Mouse (Mus musculus): ENCODE measurements around the gene Nmrk1.
A peak's percentile ranks its signal among the peaks of the same experiment; 100 is the strongest.

Gene Nmrk1

DNA sequence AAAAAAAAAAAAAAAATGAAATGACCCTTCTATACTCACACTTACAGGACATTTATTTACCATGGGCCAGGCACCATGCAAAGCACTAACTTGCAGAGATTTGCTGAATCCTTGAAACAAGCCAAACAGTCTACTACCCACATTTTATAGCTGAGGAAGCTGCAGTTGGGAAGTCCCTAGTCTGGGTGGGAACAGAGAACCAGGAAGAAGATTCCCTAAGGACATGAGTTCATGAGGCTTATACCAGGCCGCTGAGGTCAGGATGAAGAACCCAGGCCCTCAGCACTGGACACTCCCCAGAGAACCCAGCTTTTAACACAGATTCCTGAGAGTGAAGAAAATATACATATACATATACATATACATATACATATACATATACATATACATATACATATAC is 14.2 kb upstream of the Nmrk1 start:
- no peak for DNase-seq (ENCODE audit: low spot score)

DNA sequence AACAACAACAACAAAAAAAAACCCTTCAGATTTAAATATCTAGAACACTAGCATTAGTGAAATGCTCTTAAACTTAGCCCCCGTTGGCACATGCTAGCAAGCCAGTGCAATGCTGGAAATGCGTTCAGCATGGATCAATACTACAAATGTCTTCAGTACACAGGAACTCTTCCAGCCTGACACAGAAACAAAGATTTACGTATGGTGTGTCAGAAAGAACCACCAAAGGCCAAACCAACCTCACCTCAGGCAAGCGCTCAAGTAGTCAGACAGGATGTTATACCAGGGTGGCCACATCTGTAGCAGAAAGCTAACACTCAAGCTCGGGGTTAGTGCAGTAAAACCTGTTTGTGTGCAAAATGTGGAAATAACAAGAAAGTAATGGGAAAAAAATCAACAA is 12.7 kb upstream of the Nmrk1 start:
- DNase-seq (ENCODE audit: low spot score) = no peak

DNA sequence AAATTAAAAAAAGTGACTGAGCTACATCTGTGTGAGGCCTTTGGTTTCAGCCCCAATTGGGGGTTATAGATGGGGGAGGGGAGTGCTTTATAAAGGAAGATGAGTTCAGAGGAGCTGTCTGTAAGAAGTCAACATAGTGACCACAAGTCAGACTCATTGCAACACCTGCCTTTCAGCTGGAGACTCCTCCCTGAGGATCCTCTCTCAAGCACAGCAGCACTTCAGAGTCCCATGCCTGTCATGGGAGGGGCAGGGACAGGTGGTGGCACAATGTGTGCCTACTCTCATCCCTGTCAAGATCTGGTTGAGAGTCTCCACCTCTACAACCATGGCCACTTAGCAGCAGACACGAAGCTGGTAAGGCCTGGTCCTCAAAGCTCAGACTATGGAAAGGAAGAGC is 12.1 kb upstream of the Nmrk1 start:
- no peak for DNase-seq (ENCODE audit: low spot score)

DNA sequence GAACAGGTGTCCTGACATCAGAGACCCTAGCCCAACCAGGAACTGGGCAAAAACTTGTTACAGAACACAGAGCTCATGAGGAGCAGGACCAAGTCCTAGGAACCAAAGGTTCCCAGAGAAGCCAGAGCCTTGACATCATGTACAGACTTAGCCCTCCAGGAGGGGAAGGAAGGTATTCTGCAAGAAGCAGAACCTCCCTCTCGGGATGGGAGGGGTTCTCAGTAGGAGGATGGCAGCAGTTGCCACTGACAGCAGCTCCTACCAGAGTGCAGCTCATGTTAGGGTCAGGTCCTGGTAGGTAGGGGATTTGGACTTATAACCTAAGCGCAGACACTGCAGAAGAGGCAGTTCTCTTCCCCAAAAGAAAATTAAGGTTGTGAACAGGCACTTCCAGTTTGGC is 7.9 kb upstream of the Nmrk1 start:
- no peak for DNase-seq (ENCODE audit: low spot score)

DNA sequence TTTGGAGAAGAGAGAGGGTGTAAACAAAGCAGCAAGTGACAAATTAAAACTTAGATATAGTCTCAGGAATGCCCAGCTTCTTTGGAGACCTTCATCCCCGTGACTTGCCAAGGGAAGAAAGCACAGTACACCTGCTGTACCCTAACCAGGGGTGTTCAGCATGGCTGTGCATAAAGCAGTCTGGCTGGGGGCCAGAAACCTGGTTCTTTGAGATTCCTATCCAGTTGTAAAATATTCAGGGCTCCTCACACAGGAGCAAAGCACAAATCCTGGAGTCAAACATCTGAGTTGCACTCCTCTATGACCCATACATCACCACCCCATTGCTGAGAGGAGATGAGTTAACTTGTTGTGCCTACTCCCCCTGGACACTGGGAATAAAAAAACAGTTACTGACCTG is 2.2 kb upstream of the Nmrk1 start:
- no peak for DNase-seq (ENCODE audit: low spot score)

DNA sequence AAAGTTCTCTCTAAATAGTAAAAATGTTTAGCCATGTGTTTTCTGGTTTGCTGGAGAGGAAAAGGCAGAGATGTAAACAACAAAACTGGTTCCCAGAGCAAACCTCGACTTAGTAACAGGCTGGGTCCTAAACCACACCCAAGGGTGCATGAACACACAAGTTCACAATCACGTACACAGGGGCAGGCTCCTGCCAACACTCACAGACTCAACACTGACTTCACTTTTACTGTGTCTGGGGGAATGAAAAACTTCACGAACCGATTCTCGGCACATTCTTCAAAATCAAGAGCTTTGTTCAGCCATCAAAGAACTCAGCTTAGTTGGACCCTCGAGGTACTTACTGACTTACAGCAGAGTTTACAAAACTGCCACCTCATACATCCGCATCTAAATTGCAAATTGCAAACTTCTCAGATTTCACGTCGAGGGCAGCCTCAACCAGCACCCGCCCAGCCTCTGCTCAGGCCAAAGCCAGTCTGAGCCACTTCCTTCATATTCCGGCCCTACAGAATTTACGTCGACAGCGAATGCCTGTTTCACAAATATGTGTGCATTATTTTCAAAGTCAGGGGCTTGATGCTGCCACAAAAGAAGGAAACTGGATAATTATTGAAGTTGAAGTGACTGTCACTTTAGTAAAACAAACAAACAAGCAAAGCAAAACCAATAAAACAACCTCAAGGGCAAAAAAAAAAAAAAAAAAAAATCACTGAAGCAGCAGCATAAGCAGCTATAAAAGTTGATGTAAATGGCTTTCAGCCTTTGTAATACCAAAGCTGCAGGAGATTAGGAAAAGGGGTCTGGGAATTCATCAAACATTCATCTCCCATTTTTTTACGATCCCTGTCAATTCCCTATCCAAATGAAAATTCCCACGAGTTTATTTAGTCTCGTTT is 1.3 kb upstream of the Nmrk1 start:
- no peak for DNase-seq (ENCODE audit: low spot score)

DNA sequence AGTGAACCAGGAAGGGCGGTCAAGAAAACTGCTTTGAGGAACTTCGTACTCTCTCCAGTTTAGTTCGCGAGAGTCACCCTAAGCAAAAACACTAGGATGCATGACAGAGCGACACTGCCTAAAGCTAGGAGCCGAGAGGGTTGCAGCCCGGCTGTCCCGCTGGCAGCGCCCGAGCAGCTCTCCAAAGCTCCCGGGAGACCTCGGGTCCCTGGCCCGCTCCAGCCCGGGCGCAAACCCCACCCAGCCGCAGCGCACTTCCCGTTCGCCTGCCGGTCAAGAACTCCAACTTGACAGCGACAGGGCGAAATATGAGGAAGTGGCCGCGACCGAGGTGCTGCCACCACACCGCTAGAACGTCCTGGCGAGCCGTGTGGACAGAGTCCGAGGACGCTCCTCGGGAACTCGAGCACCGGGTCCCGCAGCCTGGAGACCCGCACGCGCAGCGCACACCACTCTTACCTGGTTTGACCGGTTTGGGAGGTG is 548 bp upstream of the Nmrk1 start:
- peak; percentile 80 for DNase-seq (ENCODE audit: low spot score)

DNA sequence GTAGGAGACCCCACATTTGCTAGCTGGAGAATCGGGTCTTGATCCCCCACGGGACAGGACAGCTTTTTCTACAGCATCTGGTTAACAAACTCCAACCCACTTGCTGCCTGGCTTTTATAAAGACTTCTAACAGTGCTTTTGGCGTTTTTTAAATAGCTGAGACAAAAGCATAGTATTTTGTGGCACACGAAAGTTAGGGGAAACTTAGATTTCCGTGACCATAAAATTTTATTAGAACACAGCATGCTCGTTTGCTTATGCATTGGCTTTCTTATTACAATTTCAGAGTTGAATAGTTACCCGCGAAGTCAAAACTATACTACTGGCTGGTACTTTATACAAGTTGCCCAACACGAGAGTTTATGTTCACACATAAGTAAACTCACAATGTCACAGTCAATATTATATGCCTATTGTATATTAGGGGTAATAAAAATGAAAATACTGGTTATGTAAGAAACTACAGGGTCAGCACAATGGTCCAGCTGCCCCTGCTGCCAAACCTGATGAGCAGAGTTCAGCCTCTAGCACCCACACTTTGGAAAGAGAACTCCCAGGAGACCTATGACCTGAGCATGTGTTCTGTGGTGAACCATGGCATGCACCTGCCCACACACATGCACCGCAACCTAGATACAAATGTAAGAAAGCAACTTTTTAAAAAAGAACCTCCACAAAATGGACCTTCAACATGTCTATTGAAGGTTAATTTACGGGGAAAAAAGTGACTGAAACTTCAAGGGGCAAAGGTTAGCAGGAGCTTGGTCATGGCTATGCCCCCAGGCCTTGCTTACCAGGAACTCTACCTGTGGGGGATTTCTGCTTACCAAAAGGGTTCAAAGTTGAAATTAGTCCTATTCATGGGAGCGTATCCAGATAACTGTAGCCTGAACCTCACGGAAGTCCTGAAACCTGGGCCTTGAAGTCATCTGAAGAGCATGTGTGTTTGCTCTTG is 758 bp downstream of the Nmrk1 start:
- DNase-seq (ENCODE audit: low spot score) = no peak

DNA sequence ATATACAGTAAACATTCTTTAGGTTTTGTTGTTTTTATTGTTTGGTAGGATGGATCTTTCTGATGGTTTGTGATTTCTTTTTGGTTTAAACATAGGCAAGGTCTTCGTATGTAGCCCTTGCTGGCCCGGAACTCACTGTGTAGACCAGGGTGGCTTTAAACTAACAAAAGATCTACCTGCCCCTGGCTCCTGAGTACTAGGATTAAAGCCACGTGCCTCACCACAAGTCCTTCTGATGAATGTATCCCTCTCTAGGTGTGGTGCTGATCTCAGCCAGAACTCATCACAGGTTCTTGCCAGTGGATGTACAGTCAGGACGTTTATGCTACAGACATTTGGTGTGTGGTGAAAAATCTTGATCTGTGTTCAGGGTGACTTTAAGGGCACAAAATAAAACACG is 6.2 kb downstream of the Nmrk1 start:
- no peak for DNase-seq (ENCODE audit: low spot score)

DNA sequence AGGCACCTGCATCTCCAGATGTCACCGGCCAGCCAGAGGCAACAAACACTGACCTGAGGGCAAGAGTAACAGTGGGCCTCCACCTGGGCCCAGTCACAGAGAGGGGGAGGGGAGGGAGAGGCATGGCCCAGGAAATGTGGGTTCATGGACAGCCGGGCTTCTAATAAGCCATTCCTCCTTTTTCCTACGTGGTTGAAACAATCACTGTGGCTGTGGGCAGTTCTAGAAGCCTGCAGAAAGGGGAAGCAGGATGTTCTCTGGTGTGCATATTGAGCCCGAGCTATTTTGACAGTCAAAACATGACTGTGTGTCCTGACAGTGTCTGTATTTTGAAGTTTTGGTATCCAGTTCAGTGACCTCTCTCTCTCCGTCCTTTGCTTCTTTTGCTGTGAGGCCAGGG is 7.2 kb downstream of the Nmrk1 start:
- DNase-seq (ENCODE audit: low spot score) = no peak

DNA sequence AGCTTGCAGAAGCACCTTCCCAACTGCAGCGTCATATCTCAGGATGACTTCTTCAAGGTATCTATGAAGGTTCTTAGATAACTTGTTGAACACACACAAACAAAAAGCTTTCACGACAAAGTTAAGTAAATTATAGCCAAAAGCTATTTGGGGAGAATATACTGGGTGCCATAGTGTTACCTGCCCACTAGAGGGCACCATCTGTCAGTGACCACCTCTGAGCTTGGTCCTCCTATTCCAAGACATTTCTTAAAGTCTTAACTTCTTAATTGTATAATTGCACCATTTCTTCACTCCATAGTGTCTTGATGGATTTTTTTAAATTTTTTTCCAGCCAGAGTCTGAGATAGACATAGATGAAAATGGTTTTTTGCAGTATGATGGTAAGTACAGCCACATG is 7.8 kb downstream of the Nmrk1 start:
- no peak for DNase-seq (ENCODE audit: low spot score)

DNA sequence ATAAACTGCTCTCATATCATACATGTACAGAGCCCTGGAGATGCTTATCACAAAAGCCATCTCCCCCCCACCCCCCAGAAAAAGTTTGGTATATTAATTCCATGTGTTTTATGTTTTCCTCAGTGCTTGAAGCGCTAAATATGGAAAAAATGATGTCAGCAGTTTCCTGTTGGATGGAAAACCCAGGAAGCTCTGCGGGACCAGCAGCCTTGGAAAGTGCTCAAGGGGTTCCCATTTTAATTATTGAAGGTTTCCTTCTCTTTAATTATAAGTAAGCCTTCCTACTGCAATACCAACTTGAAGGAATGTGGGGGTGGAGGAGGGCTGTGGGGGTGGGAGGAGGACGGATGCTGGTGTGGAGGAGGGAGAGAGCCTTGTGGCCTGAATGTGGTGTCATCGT is 9.3 kb downstream of the Nmrk1 start:
- no peak for DNase-seq (ENCODE audit: low spot score)

DNA sequence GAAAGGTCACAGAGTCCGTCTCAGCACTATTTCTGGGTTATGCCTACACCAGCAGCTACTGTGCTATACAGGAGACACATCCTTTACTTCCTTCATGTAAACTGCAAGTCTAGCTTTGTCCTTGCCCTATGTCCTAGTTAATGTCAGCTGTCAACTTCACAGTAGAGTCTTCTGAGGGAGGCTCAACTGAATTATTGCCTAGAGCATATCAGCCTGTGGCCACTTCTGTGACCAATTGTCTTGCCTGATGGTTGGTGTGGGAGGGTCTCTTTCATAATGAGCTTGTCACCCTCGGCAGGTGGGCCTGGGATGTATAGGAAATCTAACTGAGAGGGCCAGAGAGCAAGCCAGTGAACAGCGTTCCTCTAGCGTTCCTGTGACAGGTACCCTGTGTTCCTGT is 11.7 kb downstream of the Nmrk1 start:
- DNase-seq (ENCODE audit: low spot score) = no peak

DNA sequence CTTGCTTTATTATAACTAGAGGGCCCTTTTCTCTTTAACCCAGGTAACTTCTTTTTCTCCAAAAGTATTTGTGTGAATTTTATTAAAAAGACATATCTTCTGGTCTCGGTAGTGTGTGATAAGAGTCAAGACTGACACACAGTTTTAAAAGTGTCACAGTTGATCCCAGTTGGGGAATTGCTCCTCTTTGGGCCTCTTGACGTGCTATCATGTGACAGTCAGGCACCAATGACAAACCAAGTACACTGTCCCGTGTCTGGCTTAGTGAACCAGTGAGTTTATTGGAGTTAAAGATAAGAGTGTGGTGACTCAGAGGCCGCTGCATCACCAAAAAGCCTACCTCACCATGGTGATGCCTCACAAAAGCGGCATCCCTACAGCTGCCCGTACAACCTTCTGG is 12.3 kb downstream of the Nmrk1 start:
- DNase-seq (ENCODE audit: low spot score) = no peak

DNA sequence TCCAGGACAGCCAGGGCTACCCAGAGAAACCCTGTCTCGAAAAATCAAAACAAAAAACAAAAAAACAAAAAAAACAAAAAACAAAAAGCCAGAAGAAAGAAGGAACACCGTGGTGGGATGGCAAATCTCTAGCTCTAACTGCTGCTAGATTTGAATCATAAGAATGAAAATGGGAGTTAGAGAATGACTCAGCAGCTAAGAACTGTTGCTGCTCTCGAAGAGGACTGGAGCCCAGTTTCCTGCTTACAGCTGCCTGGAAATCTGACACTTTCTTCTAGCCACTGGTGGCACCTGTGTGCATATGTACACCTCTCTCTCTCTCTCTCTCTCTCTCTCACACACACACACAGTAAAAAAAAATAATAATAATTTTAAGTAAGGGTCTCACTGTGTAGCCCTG is 14.6 kb downstream of the Nmrk1 start:
- DNase-seq (ENCODE audit: low spot score) = no peak

DNA sequence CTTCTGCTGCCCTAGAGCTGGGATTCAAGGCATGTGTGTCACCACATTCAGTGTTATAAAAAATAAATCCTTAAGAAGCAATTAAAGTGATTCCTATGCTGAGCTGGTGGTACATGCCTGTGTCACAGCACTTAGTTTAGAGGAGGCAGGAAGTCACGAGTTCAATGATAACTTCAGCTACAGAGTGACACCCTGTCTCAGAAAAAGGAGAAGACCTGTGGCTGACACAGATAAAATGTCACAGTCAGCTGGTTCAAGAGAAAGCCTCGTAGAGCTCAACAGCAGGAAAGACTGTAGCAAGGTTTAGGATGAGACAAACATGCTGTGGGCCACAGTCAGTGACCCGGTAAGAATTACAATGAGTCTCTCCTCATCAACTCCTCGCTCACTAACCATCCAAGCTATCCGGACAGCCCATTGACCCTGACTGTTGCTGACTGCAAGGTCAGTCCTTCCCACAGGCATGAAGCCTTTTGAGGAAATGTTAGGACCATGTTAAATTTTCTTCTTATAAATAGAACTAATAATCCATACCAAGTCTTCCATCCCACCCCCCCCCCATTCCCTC is 15.2 kb downstream of the Nmrk1 start:
- no peak for DNase-seq (ENCODE audit: low spot score)

DNA sequence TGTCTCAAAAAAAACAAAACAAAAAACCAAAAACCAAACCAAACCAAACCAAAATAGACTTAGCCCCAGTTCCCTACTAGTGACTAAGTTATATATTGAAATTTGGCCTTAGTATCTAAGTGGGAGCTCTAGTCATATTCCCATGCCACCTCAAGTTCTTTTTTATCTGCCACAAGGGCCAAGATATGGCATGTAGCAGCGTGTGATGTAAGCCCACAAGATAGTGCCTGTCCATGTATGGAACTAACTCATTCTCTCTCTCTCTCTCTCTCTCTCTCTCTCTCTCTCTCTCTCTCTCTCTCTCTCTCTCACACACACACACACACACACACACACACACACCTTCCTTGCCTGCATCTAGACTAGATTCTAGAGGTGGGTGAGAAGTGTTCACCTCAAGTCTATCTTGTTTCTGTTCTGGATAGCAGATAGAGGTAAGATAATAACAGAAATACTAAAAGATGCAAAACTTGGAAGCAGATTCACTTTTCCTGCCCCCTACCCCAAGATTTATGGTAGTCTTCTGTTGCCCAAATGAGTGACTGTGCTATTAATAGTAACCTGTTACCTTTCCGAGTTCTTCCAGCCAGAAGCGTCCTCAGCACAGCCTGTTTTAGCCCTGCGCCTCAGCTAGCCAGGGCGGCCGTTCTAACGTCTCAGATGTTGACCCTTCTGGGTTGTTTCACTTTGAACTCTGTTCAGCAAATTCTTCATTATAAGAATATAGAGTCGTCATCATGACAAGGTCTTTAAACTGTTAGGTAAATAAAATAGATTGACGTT is 16.2 kb downstream of the Nmrk1 start:
- DNase-seq (ENCODE audit: low spot score) = no peak

DNA sequence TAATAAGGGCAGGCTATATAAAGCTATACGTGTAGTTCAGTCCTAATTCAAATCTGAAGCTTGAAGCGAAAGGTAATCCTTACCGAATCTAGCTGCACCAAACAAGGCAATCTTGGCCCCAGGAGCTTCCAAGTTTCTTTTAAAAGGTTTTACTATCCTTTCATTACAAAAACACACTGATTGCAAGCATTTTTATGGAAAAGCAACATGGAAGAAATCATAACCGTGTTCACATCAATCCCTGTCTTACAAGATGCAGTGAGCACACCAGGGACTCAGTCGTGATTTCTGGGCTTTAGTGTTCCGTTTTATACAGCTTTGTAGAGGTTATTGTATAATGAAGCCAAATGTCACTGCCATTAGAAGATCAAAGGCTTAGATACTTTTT is 16.8 kb downstream of the Nmrk1 start:
- no peak for DNase-seq (ENCODE audit: low spot score)

DNA sequence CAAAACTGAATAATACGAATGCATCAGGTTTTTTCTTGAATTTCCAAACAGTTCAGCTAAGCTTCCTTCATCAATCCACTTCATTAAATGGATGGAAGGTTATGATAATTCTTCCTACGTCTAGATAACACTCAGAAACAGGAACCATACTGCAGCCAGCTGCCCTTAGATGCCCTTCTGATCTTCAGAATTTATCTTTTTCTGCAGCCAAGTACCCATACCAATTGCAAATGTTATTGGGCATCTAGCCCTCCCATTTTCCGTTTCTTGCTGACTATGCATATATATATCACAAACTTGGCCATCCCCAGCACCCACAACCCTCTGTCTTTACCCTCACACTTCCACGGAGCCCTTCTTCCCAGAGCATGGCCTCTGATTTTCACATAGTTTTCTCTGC is 18.2 kb downstream of the Nmrk1 start:
- no peak for DNase-seq (ENCODE audit: low spot score)

DNA sequence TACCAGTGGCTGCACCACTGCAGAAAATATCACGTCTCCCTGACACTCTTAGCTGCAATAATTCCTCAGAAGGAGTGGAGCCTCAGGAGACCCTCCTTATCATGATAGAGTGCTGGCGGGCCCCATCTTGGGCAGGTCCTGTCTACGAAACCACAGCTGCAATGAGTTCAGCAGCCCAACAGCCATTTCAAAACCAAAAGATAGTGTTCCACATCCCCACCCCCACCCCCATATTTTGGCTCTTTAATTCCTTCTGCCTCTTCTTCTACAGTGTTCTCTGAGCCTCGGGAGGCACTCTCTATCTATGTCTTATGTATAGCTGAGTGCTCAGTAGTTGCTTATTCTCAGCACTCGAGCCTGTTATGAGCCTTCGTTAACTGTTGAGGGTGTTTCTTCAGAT is 18.7 kb downstream of the Nmrk1 start:
- DNase-seq (ENCODE audit: low spot score) = no peak

DNA sequence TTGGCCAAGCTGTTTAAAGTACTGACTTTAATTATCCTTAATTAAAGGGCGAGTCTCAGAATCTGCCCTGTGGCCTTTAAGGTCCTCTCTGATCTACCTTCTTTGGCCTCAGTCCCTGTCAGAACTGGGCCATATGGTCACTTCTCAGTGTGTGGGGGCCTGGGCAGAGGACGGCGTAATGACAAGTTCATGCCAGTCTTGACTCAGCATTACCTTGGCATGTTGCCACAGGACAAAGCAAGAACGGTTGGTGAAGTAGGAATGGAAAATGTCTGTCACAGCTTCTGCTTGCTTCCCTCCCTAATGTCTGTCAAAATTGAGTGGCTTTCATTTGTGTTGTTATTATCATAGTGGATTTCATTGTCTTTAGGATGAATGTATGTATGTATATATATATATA is 20.8 kb downstream of the Nmrk1 start:
- DNase-seq (ENCODE audit: low spot score) = no peak

DNA sequence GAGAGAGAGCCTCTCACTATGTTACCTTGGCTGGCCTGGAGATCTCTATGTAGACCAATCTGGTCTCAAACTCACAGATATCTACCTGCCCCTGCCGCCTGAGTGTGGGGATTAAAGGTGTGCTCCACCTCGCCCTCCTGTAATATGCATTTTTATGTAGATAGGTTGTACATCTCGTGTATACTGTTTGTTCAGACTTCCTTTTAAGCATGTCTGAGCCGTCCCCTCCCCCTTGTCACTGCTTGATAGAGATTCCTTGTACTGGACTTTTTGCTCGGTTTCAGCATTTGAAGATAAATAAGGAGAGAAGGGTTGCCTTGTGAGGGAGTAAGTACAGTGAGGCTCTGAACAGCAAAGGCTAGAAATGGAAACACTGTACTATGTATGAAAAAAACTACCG is 21.3 kb downstream of the Nmrk1 start:
- DNase-seq (ENCODE audit: low spot score) = no peak

Data from lung, postnatal 25 days (tissue).